Comparison of ENCODE assay signal across 8 mouse cellular contexts in genomic region chr4:117882701-117883691, GRCm38 (mm10). TPM values are rescaled to one million over a fixed set of nuclear protein-coding genes. Genes with fewer than 3 reads are reported as not detected.
A peak's percentile ranks its signal among the peaks of the same experiment; 100 is the strongest.
DNase-seq lines count a peak whose midpoint lies in the region; ATAC-seq and TF ChIP-seq lines count a peak whose summit lies in the region.

B4galt2 (minus strand) TSS chr4:117883487.

- H3K27me3 ChIP-seq in forebrain, embryonic 13.5 days = no peaks in the 10 kb centered on the region
- H3K27me3 ChIP-seq in splenic B cell, adult 2 months (ENCODE audit: control insufficient read depth, insufficient read depth, low read length, poor library complexity, severe bottlenecking) = no peaks in the 10 kb centered on the region

- peak within 1 kb of the TSS; percentile 68 for H3K27ac ChIP-seq in gastrocnemius, adult 2 months
- peak within 1 kb of the TSS; percentile 76 for H3K27ac ChIP-seq in forebrain, embryonic 13.5 days

- intact Hi-C loops in gastrocnemius, adult 2 months (cut with DNase I) = no loop called here
- intact Hi-C loops in heart, postnatal 25 days (cut with DNase I) = loop anchor here (5.0 kb wide), 1 partner anchor 199 kb away; no protein-coding TSS in a partner anchor

- peaks cover 54% of the 10 kb centered on the region for H3K4me1 ChIP-seq in forebrain, embryonic 13.5 days

- WGBS in forebrain, embryonic 13.5 days = under 1% methylated on average over 75 of the region's 103 CpGs

- H3K9me3 ChIP-seq in forebrain, embryonic 13.5 days (replicated peaks) = no peaks in the 10 kb centered on the region

- peak; percentile 75 for DNase-seq in gastrocnemius, adult 2 months
- no peak for DNase-seq in gastrocnemius, adult 18-20 months (ENCODE audit: low spot score)
- DNase-seq in brain, adult 2 months (ENCODE audit: low read depth, low spot score) = peak; percentile 74
- peak; percentile 37 for DNase-seq in heart, postnatal 25 days (ENCODE audit: low spot score)
- DNase-seq in layer of hippocampus, postnatal 10 days (ENCODE audit: low spot score in 2 of 2) = peak; percentile 70 to 82
- DNase-seq in lung, postnatal 10 days = peak; percentile 62
- DNase-seq in splenic B cell, adult 2 months (ENCODE audit: low read depth, low spot score) = peak; percentile 18

- peaks cover 56% of the 10 kb centered on the region for H3K36me3 ChIP-seq in forebrain, embryonic 13.5 days (ENCODE audit: poor library complexity, severe bottlenecking)
- peaks cover 7% of the 10 kb centered on the region for H3K36me3 ChIP-seq in splenic B cell, adult 2 months (ENCODE audit: control insufficient read depth, insufficient read depth, low read length, poor library complexity, severe bottlenecking)

- peak within 1 kb of the TSS; percentile 84 for H3K4me3 ChIP-seq in gastrocnemius, adult 2 months
- H3K4me3 ChIP-seq in forebrain, embryonic 13.5 days = peak within 1 kb of the TSS; percentile 76

- peak; percentile 47 for TF ChIP-seq CTCF in gastrocnemius, adult 2 months (IDR thresholded peaks at IDR 0.05)

- H3K4me2 ChIP-seq in forebrain, embryonic 13.5 days = peak within 1 kb of the TSS; percentile 89

- peak within 1 kb of the TSS; percentile 95 for H3K9ac ChIP-seq in forebrain, embryonic 13.5 days

- ATAC-seq in forebrain, embryonic 13.5 days = peak; percentile 50

RNA-seq across cellular contexts. Expression of gene B4galt2, which starts in this region (rescaled TPM):
- 1 to 10 TPM; 1.4 to 2.2 TPM for total RNA-seq in gastrocnemius, adult 2 months (2021)
- total RNA-seq in gastrocnemius, adult 18-20 months (2021) = 1 to 10 TPM; 1.8 to 2.0 TPM
- 28.7 and 32.0 TPM in 2 replicates for polyA plus RNA-seq in forebrain, embryonic 13.5 days (2015; fragmentation: Nextera tagmentation; extraction: Ambion mirVana)
- 1 to 10 TPM; 4.5 to 5.2 TPM for total RNA-seq in heart, postnatal 25 days (2021)
- 100 to 1,000 TPM; 122 to 125 TPM for total RNA-seq in layer of hippocampus, postnatal 10 days (2021)

Comparison
In these comparisons a context has a peak if more than half of its experiments do, and no peak if none do; other contexts are left out.
1. RNA of gene B4galt2 (total RNA-seq): 122 to 125 TPM in layer of hippocampus, postnatal 10 days; 4.5 to 5.2 TPM in heart, postnatal 25 days, 1.4 to 2.2 TPM in gastrocnemius, adult 2 months and 1.8 to 2.0 TPM in gastrocnemius, adult 18-20 months; every median in the first group is over 10 times any median in the second.